Mouse (Mus musculus): ENCODE data around the gene Rnls. TPM values are rescaled to one million over a fixed set of nuclear protein-coding genes. Genes with fewer than 3 reads are reported as not detected.

Gene Rnls
- polyA plus RNA-seq, 1 experiment from 2014 or later: 1.3 TPM

GRCm38 (mm10) chr19:33113746-33114145 lies 278.3 kb downstream of the Rnls start:
- H3K36me3 ChIP-seq (ENCODE audit: control insufficient read depth, insufficient read depth): no peaks in the 10 kb centered on the region
- H3K27me3 ChIP-seq (ENCODE audit: control insufficient read depth, insufficient read depth, low read depth, low read length): no peaks in the 10 kb centered on the region
- H3K4me1 ChIP-seq (ENCODE audit: control insufficient read depth, low read depth, low read length): no peaks in the 10 kb centered on the region; the same call in 1 of the 2 replicates
- H3K4me2 ChIP-seq (ENCODE audit: low read depth, low read length): no peak overlapping the region
- H3K27ac ChIP-seq (ENCODE audit: low read length): no peak overlapping the region
- WGBS (ENCODE audit: insufficient replicate concordance): 67% methylated on average over 7 of the region's 7 CpGs
- H3K4me3 ChIP-seq (ENCODE audit: low read depth, low read length): no peak overlapping the region
- H3K9me3 ChIP-seq (replicated peaks; ENCODE audit: control insufficient read depth, low read length): no peaks in the 10 kb centered on the region
- H3K9ac ChIP-seq (ENCODE audit: low read depth, low read length): no peak overlapping the region
- no peak for ATAC-seq (ENCODE audit: low read depth)

DNA sequence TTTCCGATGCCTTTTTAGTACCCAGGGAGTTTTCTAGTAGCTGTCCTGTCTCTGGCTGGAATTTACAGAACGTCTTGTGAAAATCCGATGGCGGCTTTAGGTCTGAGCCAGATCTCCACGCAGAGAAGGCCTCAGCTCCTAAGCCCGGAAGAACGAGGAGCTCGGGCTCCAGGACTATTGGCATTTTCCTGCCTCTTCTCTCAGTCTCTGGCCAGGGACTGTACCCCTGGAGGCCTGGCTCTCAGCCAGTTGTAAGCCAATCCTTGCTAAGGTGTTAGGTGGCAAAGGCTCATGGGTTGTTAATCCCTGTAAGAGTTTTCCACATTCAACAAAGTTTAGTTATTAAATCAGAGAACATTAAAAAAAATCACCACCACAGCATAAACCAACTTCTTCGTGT lies 281.7 kb downstream of the Rnls start:
- no peak overlapping the region for H3K27ac ChIP-seq (ENCODE audit: low read length)
- no peak for ATAC-seq (ENCODE audit: low read depth)
- WGBS (ENCODE audit: insufficient replicate concordance): 74% methylated on average over 9 of the region's 9 CpGs
- no peak overlapping the region for H3K9ac ChIP-seq (ENCODE audit: low read depth, low read length)
- no peaks in the 10 kb centered on the region; the same call in 1 of the 2 replicates for H3K4me1 ChIP-seq (ENCODE audit: control insufficient read depth, low read depth, low read length)
- H3K9me3 ChIP-seq (replicated peaks; ENCODE audit: control insufficient read depth, low read length): no peaks in the 10 kb centered on the region
- H3K4me3 ChIP-seq (ENCODE audit: low read depth, low read length): no peak overlapping the region
- H3K36me3 ChIP-seq (ENCODE audit: control insufficient read depth, insufficient read depth): no peaks in the 10 kb centered on the region
- no peaks in the 10 kb centered on the region for H3K27me3 ChIP-seq (ENCODE audit: control insufficient read depth, insufficient read depth, low read depth, low read length)
- H3K4me2 ChIP-seq (ENCODE audit: low read depth, low read length): no peak overlapping the region

- H3K9me3 ChIP-seq (replicated peaks; ENCODE audit: control insufficient read depth, low read length): no peaks in the 10 kb centered on the region
- WGBS (ENCODE audit: insufficient replicate concordance): 40% methylated on average over 6 of the region's 6 CpGs
- ATAC-seq (ENCODE audit: low read depth): peak; percentile 27; the same call in 1 of the 2 replicates
- no peaks in the 10 kb centered on the region; the same call in 1 of the 2 replicates for H3K4me1 ChIP-seq (ENCODE audit: control insufficient read depth, low read depth, low read length)
- no peak overlapping the region for H3K9ac ChIP-seq (ENCODE audit: low read depth, low read length)
- H3K4me3 ChIP-seq (ENCODE audit: low read depth, low read length): no peak overlapping the region
- no peaks in the 10 kb centered on the region for H3K27me3 ChIP-seq (ENCODE audit: control insufficient read depth, insufficient read depth, low read depth, low read length)
- H3K36me3 ChIP-seq (ENCODE audit: control insufficient read depth, insufficient read depth): no peaks in the 10 kb centered on the region
- no peak overlapping the region for H3K27ac ChIP-seq (ENCODE audit: low read length)
- H3K4me2 ChIP-seq (ENCODE audit: low read depth, low read length): no peak overlapping the region
Observed at GRCm38 (mm10) chr19:33109941-33110371, 282.1 kb downstream of the Rnls start.

GRCm38 (mm10) chr19:33109141-33109540 lies 283.0 kb downstream of the Rnls start:
- H3K9me3 ChIP-seq (replicated peaks; ENCODE audit: control insufficient read depth, low read length): no peaks in the 10 kb centered on the region
- no peak overlapping the region for H3K27ac ChIP-seq (ENCODE audit: low read length)
- no peak overlapping the region for H3K4me3 ChIP-seq (ENCODE audit: low read depth, low read length)
- 49% methylated on average over 7 of the region's 7 CpGs for WGBS (ENCODE audit: insufficient replicate concordance)
- H3K27me3 ChIP-seq (ENCODE audit: control insufficient read depth, insufficient read depth, low read depth, low read length): no peaks in the 10 kb centered on the region
- no peaks in the 10 kb centered on the region for H3K36me3 ChIP-seq (ENCODE audit: control insufficient read depth, insufficient read depth)
- no peak overlapping the region for H3K9ac ChIP-seq (ENCODE audit: low read depth, low read length)
- no peak for ATAC-seq (ENCODE audit: low read depth)
- H3K4me1 ChIP-seq (ENCODE audit: control insufficient read depth, low read depth, low read length): no peaks in the 10 kb centered on the region; the same call in 1 of the 2 replicates
- H3K4me2 ChIP-seq (ENCODE audit: low read depth, low read length): no peak overlapping the region

DNA sequence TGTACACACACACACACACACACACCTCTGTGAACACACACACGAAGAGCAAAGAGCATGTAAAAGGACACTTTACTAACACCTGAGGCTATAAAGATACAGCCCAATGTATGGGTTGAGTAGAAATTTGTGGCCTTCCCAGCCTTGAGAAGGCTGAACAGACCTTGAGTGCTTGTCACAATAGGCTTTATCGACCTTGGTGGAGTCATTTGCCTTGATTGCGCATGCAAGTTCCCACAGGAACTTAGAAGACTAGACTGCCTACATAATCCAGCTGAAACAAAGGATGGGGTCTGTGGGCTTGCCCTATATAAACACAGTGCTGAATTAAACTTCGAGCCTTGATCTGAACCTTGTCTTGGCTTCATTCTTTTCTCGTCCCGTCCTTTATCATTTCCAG lies 288.2 kb downstream of the Rnls start:
- H3K4me2 ChIP-seq (ENCODE audit: low read depth, low read length): no peak overlapping the region
- no peak for ATAC-seq (ENCODE audit: low read depth)
- 66% methylated on average over 6 of the region's 6 CpGs for WGBS (ENCODE audit: insufficient replicate concordance)
- no peak overlapping the region for H3K9ac ChIP-seq (ENCODE audit: low read depth, low read length)
- H3K4me1 ChIP-seq (ENCODE audit: control insufficient read depth, low read depth, low read length): peaks cover 20% of the 10 kb centered on the region
- no peak overlapping the region for H3K4me3 ChIP-seq (ENCODE audit: low read depth, low read length)
- H3K27ac ChIP-seq (ENCODE audit: low read length): no peak overlapping the region
- H3K27me3 ChIP-seq (ENCODE audit: control insufficient read depth, insufficient read depth, low read depth, low read length): no peaks in the 10 kb centered on the region
- H3K9me3 ChIP-seq (replicated peaks; ENCODE audit: control insufficient read depth, low read length): no peaks in the 10 kb centered on the region
- H3K36me3 ChIP-seq (ENCODE audit: control insufficient read depth, insufficient read depth): no peaks in the 10 kb centered on the region

DNA sequence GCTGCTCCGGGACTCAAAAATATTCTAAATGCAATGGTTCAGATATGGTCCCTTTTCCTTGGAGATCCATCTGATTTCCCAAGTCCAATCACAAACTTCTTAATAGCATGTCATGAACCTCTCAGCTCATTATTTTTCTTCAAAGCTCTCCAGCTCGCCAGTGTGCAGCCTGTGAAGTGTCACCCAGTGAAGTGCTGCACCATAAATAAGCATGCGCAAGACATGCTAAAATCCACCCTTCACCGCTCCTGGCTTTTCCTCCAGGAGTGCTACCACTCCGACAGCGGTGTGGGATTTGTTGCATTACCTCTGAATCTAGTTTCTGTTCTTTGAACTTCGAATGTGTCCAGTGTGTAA lies 289.3 kb downstream of the Rnls start:
- Histone ChIP-seq H3K9ac (ENCODE audit: low read depth, low read length) (no peak overlapping the region), H3K4me2 (ENCODE audit: low read depth, low read length) (no peak overlapping the region), H3K9me3 (replicated peaks; ENCODE audit: control insufficient read depth, low read length) (no peaks in the 10 kb centered on the region), H3K4me1 (ENCODE audit: control insufficient read depth, low read depth, low read length) (peaks cover 20% of the 10 kb centered on the region), H3K36me3 (ENCODE audit: control insufficient read depth, insufficient read depth) (no peaks in the 10 kb centered on the region), H3K27ac (ENCODE audit: low read length) (no peak overlapping the region), H3K27me3 (ENCODE audit: control insufficient read depth, insufficient read depth, low read depth, low read length) (no peaks in the 10 kb centered on the region), H3K4me3 (ENCODE audit: low read depth, low read length) (no peak overlapping the region)
- 74% methylated on average over 7 of the region's 7 CpGs for WGBS (ENCODE audit: insufficient replicate concordance)
- ATAC-seq (ENCODE audit: low read depth): no peak

- Histone ChIP-seq H3K27ac (ENCODE audit: low read length) (no peak overlapping the region), H3K4me1 (ENCODE audit: control insufficient read depth, low read depth, low read length) (peaks cover 20% of the 10 kb centered on the region), H3K9ac (ENCODE audit: low read depth, low read length) (no peak overlapping the region), H3K9me3 (replicated peaks; ENCODE audit: control insufficient read depth, low read length) (no peaks in the 10 kb centered on the region), H3K27me3 (ENCODE audit: control insufficient read depth, insufficient read depth, low read depth, low read length) (no peaks in the 10 kb centered on the region), H3K36me3 (ENCODE audit: control insufficient read depth, insufficient read depth) (no peaks in the 10 kb centered on the region), H3K4me2 (ENCODE audit: low read depth, low read length) (peak overlapping the region; percentile 32; the same call in 1 of the 2 replicates), H3K4me3 (ENCODE audit: low read depth, low read length) (no peak overlapping the region)
- 16% methylated on average over 7 of the region's 7 CpGs for WGBS (ENCODE audit: insufficient replicate concordance)
- ATAC-seq (ENCODE audit: low read depth): no peak
Observed at GRCm38 (mm10) chr19:33102008-33102782, 289.9 kb downstream of the Rnls start.

DNA sequence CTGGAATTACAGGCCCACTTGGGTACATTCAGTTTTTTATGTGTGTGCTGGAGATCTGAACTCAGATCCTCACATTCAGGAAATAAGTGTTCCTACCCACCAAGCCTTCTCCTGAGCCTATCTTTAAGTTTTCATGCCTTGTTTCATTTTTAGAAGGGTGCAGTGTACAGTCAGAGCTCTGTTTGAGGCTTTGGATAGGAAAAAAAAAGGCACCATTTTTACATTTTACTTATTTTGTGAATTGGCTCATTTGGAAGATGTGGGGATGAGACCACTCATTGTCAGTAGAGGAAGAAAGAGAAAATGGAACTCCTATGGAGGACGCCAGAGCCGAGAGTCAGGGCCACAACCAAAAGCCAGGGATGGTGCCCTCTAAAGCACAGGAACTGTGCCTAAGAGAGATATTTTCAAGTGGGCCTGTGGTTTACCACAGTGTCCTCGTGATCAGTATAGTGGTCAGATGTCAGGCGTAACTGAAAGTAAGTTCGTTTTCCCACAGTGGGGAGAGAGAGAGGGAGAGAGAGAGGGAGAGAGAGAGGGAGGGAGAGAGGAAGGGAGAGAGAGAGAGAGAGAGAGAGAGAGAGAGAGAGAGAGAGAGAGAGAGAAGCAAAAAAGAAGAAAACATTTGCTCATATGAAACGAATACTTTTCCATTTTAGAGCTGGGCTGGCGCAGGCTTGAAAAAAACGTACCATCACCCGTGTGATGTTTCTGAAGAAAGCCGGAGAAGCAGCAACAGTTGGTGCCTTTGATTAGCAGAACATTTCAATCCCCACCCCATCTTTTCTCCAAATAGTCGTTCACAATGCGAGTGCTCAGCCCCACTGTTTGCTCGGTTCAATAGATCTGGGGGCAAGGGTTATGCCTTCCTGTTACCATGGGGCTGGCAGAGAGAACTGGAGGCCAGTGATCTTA lies 290.7 kb downstream of the Rnls start:
- Histone ChIP-seq H3K27ac (ENCODE audit: low read length) (no peak overlapping the region), H3K4me2 (ENCODE audit: low read depth, low read length) (peak overlapping the region; percentile 32), H3K9me3 (replicated peaks; ENCODE audit: control insufficient read depth, low read length) (no peaks in the 10 kb centered on the region), H3K36me3 (ENCODE audit: control insufficient read depth, insufficient read depth) (no peaks in the 10 kb centered on the region), H3K4me3 (ENCODE audit: low read depth, low read length) (peak overlapping the region; percentile 3), H3K4me1 (ENCODE audit: control insufficient read depth, low read depth, low read length) (peaks cover 20% of the 10 kb centered on the region), H3K9ac (ENCODE audit: low read depth, low read length) (no peak overlapping the region), H3K27me3 (ENCODE audit: control insufficient read depth, insufficient read depth, low read depth, low read length) (no peaks in the 10 kb centered on the region)
- WGBS (ENCODE audit: insufficient replicate concordance): 7% methylated on average over 13 of the region's 13 CpGs
- ATAC-seq (ENCODE audit: low read depth): peak; percentile 69

DNA sequence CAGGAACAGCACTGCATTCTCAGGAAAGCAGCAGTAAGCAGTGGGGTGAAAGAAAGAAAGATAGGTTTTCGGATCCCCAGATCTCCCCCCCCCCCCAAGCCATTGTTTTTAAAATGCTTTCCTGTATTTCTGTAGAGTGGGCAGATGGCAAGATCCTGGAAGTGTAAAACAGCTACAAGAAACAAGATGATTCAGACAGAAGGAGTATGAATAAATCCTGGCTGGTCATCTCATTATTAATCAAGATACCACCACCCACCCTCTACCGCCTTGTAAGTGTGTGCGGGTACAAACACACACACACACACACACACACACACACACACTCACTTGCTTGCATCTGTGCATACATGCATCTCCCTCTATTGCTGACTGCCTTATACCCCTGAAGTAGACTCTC lies 291.5 kb downstream of the Rnls start:
- Histone ChIP-seq H3K4me3 (ENCODE audit: low read depth, low read length) (no peak overlapping the region), H3K36me3 (ENCODE audit: control insufficient read depth, insufficient read depth) (no peaks in the 10 kb centered on the region), H3K4me1 (ENCODE audit: control insufficient read depth, low read depth, low read length) (peaks cover 20% of the 10 kb centered on the region), H3K4me2 (ENCODE audit: low read depth, low read length) (0 out of 2 replicates have a peak overlapping the region, but pooled peaks have one; percentile 32), H3K9ac (ENCODE audit: low read depth, low read length) (no peak overlapping the region), H3K27me3 (ENCODE audit: control insufficient read depth, insufficient read depth, low read depth, low read length) (no peaks in the 10 kb centered on the region), H3K27ac (ENCODE audit: low read length) (no peak overlapping the region), H3K9me3 (replicated peaks; ENCODE audit: control insufficient read depth, low read length) (no peaks in the 10 kb centered on the region)
- 43% methylated on average over 3 of the region's 3 CpGs for WGBS (ENCODE audit: insufficient replicate concordance)
- ATAC-seq (ENCODE audit: low read depth): no peak

All from liver, embryonic 16.5 days (tissue).